In the genomic region with DNA sequence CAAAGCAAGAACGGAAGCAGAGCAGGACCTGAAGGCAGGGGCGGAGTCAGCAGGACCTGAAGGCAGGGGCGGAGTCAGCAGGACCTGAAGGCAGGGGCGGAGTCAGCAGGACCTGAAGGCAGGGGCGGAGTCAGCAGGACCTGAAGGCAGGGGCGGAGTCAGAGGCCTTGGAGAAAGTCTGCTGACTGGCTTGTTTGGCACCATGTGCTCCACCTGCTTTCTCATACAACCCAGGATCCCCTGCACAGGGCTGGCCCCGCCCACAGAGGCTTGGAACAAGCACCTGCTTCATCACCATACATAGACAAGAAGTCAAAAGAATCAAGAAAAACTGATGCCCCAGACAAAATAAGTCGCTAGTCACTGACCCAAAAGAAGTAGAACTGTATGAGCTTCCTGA, we compare ENCODE assay signal across 1 mouse cellular context. TPM values are rescaled to one million over a fixed set of nuclear protein-coding genes. Genes with fewer than 3 reads are reported as not detected.
"Had no signal": no experiment of that assay in that cellular context is flagged by ENCODE, and none has a peak within 500 bp of the region (broad histone marks: within the 10 kb centered on the region; RNA-seq: fewer than 3 reads in every experiment).

No protein-coding gene starts in this region.

RNA-seq across cellular contexts. Expression of gene Cartpt, which starts 19.1 kb away (rescaled TPM):
- total RNA-seq: monocyte, adult 5-6 weeks had no signal
